Mouse (Mus musculus) urinary bladder, postnatal 36 days (tissue): ENCODE measurements at regions not wholly inside any gene's neighbourhood (a gene's known extent, or its start where the extent isn't known, plus 50 kb on each side); places are given as distances from the start of the nearest gene placed in this dataset.

Experiments used
- DNase-seq, 2 experiments: peaks; one replicate each; pipeline ENCODE4 v3.0.0; 2022; ENCODE audit warnings: low spot score in 2 of 2, mixed read lengths in 1 of 2

- no peak for DNase-seq
Observed at GRCm38 (mm10) chr14:80083724-80084123, 99.8 kb downstream of the Olfm4 start.

- DNase-seq, result no peak
Observed at GRCm38 (mm10) chr14:80097238-80097637, 113.4 kb downstream of the Olfm4 start.

DNA sequence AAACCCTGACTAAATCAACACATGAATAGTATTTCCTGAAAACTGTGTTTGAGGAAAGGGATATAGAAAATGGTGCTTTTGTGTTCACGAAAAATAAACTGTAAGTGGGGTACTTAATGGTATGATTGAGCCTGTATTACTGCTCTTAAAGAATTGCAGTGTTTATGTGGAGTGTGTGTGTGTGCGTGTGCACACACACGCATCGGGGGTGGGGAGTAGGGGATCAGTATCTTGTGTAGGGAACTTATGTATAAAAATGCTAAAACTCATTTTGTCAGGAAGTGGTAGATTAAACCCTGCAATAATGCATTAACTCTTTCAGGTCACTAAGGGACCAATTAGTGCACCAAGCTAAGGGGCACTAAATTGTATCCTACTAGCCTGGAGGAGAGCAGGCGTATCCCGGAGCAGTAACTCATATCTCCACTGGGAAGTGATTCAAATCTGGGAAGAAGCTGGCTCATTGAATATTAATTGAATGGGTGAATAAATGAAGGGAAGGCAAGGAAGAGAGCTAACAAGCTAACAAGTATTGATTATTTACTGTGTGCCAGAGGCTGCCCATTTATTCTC lies 129.3 kb downstream of the Olfm4 start:
- no peak for DNase-seq

DNA sequence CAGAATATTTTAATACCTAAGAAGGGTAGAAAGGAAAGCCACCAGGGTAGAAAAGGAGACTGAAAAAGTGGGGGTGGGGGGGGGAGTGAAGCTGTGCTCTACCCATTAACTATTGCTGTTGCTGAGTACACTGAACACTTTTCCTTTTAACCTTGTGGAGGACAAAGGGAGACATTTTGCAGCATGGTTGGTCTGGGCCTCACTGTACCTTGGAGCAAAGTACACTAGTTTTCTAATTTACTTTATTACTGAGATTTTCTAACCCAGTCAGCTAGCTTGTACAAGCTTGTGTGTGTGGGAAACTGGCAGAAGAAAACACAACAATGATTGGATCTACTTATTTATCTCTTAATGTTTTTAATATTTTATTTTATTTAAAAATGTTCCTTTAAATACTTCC lies 130.4 kb downstream of the Olfm4 start:
- DNase-seq, result no peak

DNA sequence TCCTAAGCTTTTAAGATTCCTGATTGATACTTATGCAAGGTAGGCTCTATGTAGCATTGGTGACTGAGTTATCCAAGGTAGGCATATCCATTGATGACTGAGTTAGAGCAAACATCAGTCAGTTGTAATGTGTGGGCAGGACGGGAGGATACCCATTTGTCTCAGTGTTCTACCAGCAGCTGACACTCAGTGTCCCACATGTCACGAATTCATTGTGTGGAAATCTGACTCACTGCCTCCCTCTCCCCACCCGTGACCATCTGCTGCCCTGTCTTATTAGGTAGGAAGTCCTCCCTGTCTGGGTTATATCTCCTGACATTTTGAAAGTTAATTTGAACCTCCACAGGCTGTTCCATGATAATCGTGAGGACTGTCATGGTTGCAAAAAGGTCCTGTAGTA lies 141.3 kb downstream of the Olfm4 start:
- DNase-seq, result no peak

GRCm38 (mm10) chr14:80128181-80128580 lies 144.3 kb downstream of the Olfm4 start:
- no peak for DNase-seq

DNA sequence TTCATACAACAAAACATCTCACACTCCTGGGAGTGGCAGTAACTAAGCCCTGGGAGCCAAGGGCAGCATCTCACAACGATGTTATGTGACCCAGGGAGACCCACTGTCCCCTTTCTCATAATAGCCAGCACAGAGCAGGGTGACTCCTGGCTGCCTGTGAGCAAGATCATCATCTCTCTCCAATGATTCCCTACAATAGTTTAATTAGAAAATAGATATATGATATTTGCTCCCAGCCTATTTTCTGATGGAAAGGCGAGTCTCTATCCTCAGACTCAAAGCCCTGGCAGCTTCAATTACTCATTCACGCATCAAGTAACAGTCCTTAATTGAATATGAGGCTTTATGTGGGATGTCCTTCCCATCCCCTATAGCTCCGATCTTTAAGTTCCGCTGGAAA lies 153.7 kb downstream of the Olfm4 start:
- DNase-seq, result no peak

DNA sequence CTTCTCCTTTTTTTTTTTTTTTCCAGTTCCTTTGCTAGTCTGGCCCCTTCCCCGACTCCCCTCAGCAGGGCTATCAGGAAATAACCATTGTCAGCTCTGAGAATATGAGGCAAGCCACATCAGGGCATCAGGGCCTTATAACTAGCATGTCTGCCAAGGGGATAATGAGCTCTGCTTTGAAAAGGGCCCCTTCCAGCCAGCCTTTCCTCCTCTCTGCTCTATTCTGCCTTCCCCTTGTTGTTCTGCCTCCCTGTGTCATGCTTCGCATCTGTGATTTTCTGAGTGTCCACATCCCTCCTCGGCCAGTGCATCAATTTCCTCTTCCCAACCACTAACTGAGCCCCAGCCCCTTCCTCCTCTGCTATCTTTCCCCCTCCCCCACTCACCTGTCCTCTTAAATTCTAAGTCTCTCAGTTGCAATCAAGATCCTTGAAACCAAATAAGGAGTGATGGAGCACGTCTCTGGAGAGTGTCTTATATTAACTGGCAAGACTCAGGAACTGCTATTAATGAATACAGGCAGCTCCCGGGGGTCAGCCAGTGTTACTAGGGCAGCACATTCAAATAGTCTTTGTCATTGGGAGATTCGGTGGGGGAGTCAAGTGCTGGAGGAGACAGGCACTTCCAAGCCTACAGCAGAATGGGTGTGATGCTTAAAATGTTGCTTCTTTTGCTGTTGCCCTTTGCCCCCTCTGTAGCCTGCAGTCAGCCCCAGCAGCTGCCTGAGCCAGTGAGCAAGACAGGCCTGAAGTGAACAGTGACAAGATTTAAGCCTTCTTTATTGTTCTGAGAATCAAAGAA lies 155.3 kb downstream of the Olfm4 start:
- DNase-seq, result no peak

DNA sequence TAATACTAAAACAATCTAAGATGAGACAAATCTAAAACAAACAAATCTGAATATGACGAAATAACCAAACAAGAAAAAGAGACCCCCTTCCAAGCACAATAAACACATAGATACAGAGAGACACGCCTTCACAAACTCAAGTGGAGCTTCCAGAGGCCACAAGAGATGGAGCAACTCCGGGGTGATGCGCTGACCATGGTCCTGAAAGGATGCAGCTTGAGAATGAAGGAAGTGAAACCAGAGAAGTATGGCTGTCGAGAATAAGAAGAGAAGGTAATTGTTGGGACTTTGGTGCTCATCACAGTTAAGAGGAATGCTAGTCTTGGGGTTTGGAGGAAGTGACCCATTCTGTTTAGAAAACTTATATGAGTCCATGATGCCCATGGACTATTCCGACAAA lies 173.1 kb downstream of the Olfm4 start:
- DNase-seq, result no peak

DNA sequence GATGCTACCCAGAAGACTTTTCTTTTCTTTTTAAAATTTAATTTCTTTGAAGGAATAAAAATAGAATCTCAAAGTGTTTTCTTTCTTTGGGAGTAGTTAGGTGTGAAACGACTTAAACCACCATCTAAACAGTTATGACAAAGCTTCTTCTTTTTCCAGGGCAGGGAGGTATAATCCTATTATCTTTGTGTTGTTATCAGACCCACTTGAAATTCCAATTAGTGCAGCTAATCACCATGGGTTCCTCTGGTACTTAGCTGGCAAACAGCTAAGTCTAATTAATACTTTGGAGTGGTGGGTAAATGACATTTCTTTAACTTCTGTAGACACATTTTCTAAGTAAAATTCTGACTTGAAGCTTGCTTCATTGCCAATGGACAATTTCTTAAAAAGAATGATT lies 185.3 kb downstream of the Olfm4 start:
- no peak for DNase-seq

DNA sequence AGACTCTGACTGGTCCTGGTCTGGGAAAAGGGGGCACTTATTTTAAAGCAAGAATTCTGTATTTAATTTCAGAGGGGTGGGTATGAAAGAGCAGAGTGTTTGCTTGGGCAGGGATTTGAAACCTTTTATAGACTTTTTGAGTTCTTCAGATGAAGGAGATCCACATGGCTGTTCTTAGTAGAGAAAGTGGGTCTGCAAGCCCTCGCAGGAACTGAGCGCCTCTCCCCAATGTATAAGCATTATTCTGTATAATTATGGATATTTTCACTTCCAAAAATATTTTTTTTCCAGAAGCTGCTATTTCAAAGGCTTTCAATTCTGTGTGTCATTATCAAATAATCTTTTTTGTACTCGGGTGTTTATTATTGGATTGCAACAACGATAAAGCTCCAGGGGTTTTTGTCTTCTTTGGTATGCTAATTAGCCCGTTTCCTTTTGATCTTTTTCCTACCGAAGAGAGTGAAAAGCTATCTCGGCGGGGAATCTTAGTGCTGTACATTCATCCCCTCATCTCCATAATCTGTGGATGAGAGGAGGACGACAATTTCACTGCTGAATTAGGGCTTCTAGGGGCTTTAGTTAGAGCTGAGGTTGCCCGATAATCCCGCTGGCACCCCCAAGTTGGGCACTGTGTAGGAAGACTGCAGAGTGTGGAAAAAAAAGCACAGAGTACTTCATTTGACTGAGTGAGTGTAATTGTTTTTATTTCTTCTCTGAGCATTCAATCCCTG lies 186.7 kb downstream of the Olfm4 start:
- DNase-seq, result no peak

DNA sequence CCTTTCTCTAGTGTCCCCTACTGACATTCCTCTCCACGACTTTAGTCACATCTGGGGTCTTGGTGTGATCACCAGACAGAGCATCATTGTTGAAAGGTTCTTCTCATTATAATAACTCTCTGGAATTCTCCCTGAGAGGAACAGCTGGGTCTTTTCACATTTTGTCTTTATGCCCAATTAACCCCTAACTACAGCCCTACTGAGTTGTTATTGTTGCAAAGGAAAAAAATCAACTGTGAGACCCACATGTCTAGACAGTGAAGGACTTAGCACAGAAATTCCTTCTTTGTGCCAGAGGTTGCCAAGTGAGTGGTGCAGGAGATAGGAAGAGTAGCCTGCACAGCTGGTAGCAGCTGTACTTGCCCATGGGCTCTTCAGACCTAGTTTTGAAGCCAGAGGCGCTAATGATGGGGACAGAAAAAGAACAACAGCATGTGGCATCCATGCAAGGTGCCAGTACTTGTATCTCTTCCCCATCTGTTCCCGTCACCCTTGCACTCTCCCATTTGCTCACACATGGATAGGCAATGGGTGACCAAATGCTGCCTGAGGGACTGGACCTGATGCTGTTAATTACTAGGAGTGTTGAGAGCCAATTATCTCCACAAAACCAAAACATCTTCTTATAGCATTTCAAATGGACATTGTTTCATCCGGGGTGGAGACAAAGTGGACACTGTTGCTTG lies 189.1 kb downstream of the Olfm4 start:
- no peak for DNase-seq

- DNase-seq, result no peak
Observed at GRCm38 (mm10) chr14:80176464-80176863, 192.6 kb downstream of the Olfm4 start.

GRCm38 (mm10) chr14:80195041-80195440 lies 211.2 kb downstream of the Olfm4 start:
- DNase-seq, result no peak

- no peak for DNase-seq
Observed at GRCm38 (mm10) chr14:80212916-80213315, 229.0 kb downstream of the Olfm4 start.

GRCm38 (mm10) chr14:80213666-80214065 lies 229.8 kb downstream of the Olfm4 start:
- no peak for DNase-seq

DNA sequence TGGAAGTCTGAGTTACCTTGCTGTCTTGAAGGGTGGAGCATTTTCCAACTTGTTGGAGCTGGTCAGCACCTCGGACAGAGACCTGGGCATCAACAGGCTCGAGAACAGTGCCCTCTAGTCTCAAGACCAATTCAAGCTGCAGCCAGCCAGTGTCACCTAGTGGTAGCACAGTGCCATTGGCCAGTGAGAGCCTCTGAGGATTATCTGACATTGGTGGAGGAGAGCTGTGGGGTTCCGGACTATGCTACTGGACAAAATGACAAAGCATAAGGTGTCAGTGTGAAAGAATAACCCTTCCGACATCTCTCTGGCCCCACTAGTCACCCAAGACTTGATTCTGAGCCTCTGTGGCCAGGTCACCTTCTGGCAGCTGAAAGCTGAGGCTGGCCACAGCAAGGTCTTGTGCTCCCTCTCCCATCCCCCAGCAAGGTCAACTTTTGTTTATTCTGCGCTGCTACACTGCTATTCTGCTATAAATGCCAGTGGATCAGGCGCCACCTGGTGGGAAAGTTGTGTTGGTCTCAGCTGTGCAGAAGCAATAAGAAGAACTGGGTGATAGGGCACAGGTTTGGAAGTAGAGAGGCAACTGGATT lies 232.2 kb downstream of the Olfm4 start:
- peak; percentile 45 to 57 for DNase-seq

- DNase-seq, result no peak
Observed at GRCm38 (mm10) chr14:80232066-80232465, 248.2 kb downstream of the Olfm4 start.

- no peak for DNase-seq
Observed at GRCm38 (mm10) chr14:80232976-80233375, 249.1 kb downstream of the Olfm4 start.

DNA sequence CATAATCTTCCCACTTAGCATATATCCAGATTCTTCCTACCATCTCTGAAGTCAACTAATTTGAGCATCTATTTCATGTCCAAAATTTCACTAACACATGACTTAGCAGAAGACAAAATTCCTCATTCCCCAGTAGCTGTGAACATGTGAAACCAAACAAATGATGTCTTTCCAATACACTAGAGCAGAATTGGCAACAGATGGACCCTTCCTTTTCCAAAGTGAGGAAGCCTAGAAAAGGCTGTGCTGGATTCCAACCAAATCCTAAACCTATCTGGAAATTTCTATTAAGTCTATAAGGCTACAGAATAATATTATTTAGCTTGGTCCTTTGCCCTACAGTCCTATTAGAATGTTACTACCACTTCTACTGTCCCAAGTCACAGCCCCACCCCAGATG lies 253.3 kb downstream of the Olfm4 start:
- no peak for DNase-seq

GRCm38 (mm10) chr14:80237552-80237951 lies 253.7 kb downstream of the Olfm4 start:
- DNase-seq, result no peak
